Mouse (Mus musculus) megakaryocyte, adult 5-6 weeks (primary cell): ENCODE results near the gene Lgals9. TPM values are rescaled to one million over a fixed set of nuclear protein-coding genes. Genes with fewer than 3 reads are reported as not detected.
"Not testable (repeated sequence)": the region's sequence is repeated elsewhere in the genome, so short reads cannot be mapped to it uniquely, and the experiment has no call there.

ENCODE experiments used
- ATAC-seq: 2 replicates; pipeline ENCODE4 v1.8.0; 2016; ENCODE audit warnings: mild to moderate bottlenecking, inconsistent platforms; ENCODE audit not compliant: poor library complexity, severe bottlenecking
- total RNA-seq, 2 experiments: library from RNA; stranded (forward) in 1 of 2; stranded (reverse) in 1 of 2; fragments of 153-499, 151-499 nt in 1 of 2; fragments of 221-1000, 200-1000 nt in 1 of 2; gene quantifications; 2 replicates each; pipeline versions ENCODE4 v1.2.3 to v1.2.4; 2015 to 2017

Lgals9 gene
- total RNA-seq, 2 experiments from 2014 or later, result 40.4 to 218 TPM

- no peak for ATAC-seq
These were observed 23.4 kb upstream of the Lgals9 start for GRCm38 (mm10) chr11:79008007-79008775.

GRCm38 (mm10) chr11:79007356-79007755 lies 22.6 kb upstream of the Lgals9 start:
- not testable (repeated sequence) for ATAC-seq

GRCm38 (mm10) chr11:79006417-79006816 lies 21.7 kb upstream of the Lgals9 start:
- ATAC-seq, result no peak

- no peak for ATAC-seq
These were observed 21.0 kb upstream of the Lgals9 start for GRCm38 (mm10) chr11:79005578-79006394.

GRCm38 (mm10) chr11:79003769-79004638 lies 19.3 kb upstream of the Lgals9 start:
- no peak for ATAC-seq

GRCm38 (mm10) chr11:79003053-79003768 lies 18.5 kb upstream of the Lgals9 start:
- no peak for ATAC-seq

- ATAC-seq, result no peak
These were observed 17.8 kb upstream of the Lgals9 start for GRCm38 (mm10) chr11:79002551-79002951.

- no peak for ATAC-seq
These were observed 17.1 kb upstream of the Lgals9 start for GRCm38 (mm10) chr11:79001871-79002270.

GRCm38 (mm10) chr11:78999118-78999517 lies 14.4 kb upstream of the Lgals9 start:
- ATAC-seq, result no peak

- not testable (repeated sequence) for ATAC-seq
These were observed 6.3 kb upstream of the Lgals9 start for GRCm38 (mm10) chr11:78990875-78991543.

GRCm38 (mm10) chr11:78990096-78990495 lies 5.3 kb upstream of the Lgals9 start:
- ATAC-seq, result no peak

- not testable (repeated sequence) for ATAC-seq
These were observed 4.5 kb upstream of the Lgals9 start for GRCm38 (mm10) chr11:78989206-78989605.

- no peak for ATAC-seq
These were observed 1.7 kb upstream of the Lgals9 start for GRCm38 (mm10) chr11:78986311-78987002.

- ATAC-seq, result no peak
These were observed 759 bp upstream of the Lgals9 start for GRCm38 (mm10) chr11:78985505-78985904.

- ATAC-seq, result no peak
These were observed 1.2 kb downstream of the Lgals9 start for GRCm38 (mm10) chr11:78983539-78983938.

- ATAC-seq, result peak; percentile 56
These were observed 2.0 kb downstream of the Lgals9 start for GRCm38 (mm10) chr11:78982513-78983291.

- ATAC-seq, result no peak
These were observed 2.7 kb downstream of the Lgals9 start for GRCm38 (mm10) chr11:78982042-78982441.

- no peak for ATAC-seq
These were observed 4.6 kb downstream of the Lgals9 start for GRCm38 (mm10) chr11:78980083-78980634.
